Mouse (Mus musculus) left cerebral cortex, postnatal 10 days (tissue): ENCODE data around the gene Fmn2. TPM values are rescaled to one million over a fixed set of nuclear protein-coding genes. Genes with fewer than 3 reads are reported as not detected.

ENCODE experiments used
- DNase-seq, 2 experiments: peaks; one replicate each; pipeline ENCODE4 v3.0.0; 2021 to 2022; ENCODE audit warnings: low spot score in 2 of 2, mixed read lengths in 1 of 2; ENCODE audit errors: extremely low spot score in 1 of 2
- intact Hi-C: fragments of 180-260 bp; cut with DNase I; formaldehyde crosslinking; loops from one replicate; pipeline ENCODE4 v1.15.1; 2025
- total RNA-seq, 2 experiments: library from RNA; stranded (reverse); gene quantifications; 2 replicates each; pipeline ENCODE4 v1.2.3; 2021

Fmn2 gene
- total RNA-seq, 2 experiments from 2014 or later: 54.9 to 55.8 TPM

DNA sequence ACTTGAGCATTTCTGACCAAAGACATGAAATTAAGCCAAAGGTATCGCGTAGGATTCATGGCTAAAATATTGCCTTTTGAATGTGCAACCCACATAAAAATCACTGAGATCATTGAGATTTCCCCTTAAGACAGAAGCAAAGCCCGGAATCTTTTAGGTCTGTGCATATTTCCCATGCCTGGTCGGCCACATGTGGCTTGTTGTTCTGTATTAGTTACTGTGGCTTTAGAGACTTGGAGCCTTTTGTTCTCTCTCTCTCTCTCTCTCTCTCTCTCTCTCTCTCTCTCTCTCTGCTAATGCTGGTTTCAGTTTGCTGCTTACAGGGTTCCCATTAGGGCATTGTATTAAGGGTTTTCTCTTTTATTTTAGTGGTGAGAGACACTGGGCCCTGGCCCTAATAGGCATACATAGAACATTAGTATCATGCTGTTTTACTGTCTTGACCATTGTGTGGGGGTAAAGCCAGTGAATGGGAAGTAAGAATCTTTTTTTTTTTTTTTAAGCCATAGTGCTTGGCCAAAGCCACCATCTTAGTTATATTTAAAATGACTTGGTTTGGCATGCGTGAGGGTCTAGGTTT lies 141.9 kb downstream of the Fmn2 start:
- intact Hi-C loops: no loop called here
- DNase-seq: no peak

DNA sequence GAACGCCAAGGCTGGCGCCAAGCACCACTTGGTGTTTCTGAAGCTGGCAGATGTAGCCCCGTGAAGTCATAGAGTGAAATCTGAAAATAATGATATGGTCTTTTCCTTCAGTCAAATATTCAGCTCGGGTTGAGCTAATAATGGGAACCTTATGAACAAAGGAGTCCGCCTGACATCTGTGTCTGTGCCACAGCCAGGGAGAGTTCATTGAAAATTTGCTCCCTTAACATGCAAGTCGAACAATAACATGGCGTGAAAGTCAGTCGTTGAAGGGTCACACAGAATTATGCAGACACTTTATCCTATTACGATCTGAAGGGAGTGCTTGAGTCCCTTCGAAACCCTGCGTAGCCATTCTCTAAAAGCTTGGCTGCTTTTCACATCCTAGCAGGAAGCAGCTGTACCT lies 147.8 kb downstream of the Fmn2 start:
- DNase-seq: no peak
- intact Hi-C loops: no loop called here

DNA sequence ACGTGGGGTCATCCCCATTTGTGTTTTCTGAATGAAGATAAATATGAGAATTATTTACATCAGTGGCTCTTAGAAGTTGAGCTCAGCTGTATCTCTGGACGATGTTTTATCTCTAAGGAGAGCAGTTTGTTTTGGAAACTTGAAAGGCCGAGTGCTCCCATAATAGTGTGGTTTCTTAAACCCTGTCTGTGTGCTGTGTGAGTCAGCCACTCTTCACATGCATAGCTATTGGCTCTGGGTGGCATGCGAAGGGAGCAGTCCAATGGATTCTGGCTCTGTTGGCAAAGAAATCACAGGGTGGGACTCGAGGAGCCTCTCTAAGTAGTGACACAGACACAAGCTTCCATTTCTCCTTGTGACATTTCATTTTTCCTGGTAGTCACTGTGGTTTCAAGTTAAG lies 152.9 kb downstream of the Fmn2 start:
- DNase-seq: no peak
- intact Hi-C loops: no loop called here

DNA sequence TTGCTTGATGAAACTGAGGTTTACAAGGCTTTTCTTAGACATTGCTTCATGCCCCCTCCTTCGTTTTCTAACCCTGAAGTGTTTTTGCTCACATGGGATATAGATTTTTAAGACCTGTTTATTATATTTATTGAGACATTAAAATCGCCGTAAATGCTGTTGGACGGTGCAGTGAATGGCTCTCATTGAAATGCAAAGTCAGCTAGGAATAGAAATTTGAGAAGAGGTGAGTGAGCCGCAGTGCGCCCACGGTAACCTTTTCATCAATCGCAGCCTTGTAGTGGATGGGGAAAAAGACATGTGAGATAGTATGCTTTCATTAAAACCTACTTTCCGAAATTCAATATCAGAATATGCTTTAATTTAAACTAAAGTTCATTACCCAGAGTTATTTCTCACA lies 153.7 kb downstream of the Fmn2 start:
- DNase-seq: no peak
- intact Hi-C loops: no loop called here

DNA sequence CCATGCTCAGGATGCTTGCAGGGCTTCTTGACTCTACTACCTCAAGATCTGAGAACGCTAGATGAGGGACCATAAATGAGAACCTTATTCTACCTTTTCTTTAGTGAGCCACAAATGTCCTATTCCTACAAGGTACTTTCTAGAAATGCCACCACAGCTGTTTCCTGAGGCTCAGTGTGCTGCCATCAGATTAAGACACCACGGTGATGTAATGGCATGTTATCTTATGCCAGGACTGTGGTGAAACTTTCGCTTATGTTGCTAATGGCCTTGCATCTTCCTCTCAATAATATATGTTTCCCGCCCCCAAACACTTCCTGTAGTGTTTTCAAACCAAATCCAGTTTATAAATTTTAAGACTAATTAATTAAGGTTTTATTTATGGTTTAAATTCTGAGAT lies 154.9 kb downstream of the Fmn2 start:
- intact Hi-C loops: no loop called here

DNA sequence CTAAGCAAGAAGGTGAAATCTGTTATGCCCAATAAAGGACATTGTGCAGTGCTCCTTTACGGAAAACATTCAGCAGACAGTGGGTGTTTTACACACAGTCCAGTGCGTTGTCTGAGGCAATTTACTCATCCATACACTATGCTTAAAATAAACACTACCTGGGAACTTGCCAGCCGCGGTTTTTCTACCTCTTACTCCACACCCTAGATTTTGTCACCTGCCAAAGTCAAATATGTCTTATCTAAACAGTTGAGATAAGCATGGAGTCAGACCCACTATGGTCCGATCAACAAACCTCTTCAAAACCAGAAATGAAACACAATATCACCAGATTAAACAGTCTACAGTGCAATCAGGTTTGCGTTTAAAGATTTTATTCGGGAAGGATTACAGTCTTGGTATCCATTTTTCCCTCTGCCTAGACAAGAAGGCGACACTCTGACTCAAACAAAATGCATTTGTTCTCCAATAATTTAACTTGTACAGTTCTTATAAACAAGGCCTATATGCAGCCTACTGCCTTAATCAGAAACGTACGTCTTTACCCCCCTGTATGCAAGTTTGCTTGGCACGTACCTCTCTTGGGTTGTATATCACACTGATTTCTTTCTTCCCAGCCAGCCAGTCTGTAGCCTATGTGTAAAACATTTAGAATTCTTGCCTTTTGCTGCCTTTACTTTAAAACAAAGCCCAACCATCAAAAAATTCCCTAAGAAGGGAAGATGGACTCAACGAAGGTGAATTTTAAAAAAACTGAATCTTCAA lies 158.0 kb downstream of the Fmn2 start:
- DNase-seq: no peak
- intact Hi-C loops: no loop called here

More for the DNA sequence above, 154.9 kb downstream of the Fmn2 start:
- no peak for DNase-seq

DNA sequence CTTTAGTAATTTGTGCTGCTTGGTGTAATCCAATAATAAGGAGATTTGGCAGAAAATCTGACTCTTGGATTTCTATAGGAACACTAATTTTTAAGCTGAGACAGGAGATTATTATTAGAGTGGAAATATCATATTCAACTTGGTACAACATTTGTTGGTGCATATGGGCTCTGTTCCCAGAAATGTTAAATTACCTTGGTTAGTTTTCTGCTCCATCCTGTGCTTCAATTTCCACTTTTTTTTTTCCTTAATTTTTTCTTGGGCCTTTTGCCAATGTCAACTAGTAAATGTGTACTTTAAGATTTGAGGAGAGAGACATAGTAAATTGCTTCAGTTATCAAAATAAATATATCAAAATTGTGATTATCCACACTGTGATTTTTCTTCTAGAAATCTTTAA lies 163.5 kb downstream of the Fmn2 start:
- intact Hi-C loops: no loop called here
- DNase-seq: no peak

DNA sequence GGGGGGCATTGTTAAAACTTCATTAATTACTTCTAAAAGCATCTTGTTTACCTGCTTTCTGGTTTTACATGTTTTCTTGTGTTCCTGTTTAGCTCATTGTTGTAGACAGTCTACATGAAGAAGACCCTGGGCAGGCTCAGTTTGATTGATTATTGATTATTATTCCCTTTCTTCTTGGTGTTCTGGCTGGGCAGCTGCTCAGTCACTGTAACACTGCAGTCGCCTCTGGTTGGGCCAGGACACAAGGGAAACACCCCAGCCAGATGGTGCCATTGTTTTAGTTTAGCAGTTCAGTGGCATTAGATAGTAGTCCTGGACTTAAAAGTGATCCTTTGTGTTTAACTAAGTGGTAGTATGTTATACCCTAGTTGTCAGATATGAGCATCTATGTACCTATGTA lies 167.5 kb downstream of the Fmn2 start:
- DNase-seq: no peak
- intact Hi-C loops: no loop called here

DNA sequence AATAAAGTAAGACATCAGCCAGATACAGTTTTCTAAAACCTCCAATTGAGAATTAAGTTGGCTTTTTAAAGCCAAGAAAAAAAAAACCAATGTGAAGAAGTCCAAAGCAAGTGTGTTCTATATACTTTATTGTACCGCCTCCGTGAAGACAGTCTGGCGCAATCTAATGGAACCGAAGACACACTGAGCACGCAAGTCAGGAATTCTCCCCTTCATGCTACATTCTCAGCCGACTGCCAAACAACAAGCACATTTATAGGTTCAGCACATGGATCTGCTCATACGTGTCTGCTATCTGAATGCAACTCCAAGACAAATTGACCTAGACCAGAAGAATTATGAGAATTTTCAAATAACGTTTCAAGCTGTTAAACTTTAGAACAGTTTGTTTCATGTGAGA lies 169.2 kb downstream of the Fmn2 start:
- no peak for DNase-seq
- intact Hi-C loops: no loop called here

DNA sequence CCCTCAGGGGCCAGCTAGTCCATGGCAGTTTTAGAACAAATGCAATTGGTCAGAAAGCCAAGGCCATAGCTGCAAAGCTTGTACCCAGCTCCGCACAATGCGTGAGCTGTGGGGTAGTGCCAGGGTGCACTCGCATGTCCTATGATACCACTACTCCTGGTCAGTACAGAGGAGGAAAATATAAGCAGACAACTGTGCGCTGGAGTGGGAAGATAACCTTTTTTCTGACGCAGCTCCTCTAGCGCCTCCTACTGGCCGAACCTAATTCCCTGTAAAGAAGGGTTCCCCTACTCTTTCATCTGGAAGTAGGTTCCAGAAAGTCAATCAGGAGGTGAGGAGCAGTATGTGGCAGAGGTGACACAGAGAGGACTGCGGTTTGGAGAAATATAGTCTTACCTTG lies 173.0 kb downstream of the Fmn2 start:
- no peak for DNase-seq
- intact Hi-C loops: no loop called here

DNA sequence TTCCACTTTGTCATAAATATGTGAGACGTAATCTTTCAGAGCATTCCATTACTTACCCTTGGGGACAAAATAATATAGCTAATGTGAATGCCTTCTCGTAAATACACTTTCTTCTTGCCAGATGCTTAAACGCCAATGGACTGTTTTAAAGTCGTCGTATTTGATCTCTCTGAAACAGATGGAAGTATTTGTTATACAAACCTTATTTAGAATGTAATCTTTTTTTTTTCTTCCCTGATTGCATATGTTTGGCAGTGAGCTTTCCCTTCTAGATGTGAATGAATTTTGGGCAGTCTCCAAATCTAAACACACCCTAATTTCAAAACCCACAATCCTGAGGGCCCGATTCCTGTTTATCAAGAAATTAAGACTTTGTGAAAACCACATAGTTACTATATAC lies 173.7 kb downstream of the Fmn2 start:
- DNase-seq: no peak
- intact Hi-C loops: no loop called here

DNA sequence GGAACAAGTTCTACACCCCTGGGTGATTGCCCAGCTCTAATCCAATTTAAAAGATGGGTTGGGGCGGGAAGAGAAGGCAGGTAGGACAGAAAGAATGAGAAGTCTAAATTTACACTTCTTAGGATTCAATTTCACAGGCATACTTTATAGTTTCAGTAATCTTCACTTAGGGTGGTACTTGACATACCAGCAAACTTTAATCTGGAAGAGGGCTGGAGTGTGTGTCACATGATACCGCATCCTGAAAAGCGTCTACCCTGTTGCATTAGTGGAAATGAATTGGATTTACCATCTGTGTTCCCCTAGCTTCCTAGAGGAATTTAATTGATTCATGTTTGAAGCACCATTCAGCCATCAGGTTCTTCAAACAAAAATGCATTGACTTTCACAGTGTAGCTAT lies 174.6 kb downstream of the Fmn2 start:
- intact Hi-C loops: no loop called here

DNA sequence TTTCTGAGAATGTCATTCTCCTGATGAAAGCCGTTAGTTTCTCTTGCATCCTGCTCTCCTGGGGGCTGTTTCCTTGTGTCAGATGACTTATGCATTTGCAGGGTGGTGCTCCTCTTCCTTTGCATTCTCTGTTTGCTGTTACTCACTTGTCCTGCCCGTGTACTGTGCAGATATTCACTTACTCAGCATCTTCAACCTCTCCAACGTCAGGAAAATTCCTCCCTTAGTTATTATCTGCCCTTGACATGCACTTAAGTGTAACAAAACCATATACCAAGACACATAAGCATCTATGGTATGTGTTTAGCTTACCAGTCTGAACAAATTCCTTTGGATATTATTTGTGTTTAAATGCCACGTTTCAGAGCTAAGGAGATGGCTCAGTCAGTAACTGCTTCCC lies 175.6 kb downstream of the Fmn2 start:
- no peak for DNase-seq
- intact Hi-C loops: no loop called here

More for the DNA sequence above, 174.6 kb downstream of the Fmn2 start:
- DNase-seq: no peak

DNA sequence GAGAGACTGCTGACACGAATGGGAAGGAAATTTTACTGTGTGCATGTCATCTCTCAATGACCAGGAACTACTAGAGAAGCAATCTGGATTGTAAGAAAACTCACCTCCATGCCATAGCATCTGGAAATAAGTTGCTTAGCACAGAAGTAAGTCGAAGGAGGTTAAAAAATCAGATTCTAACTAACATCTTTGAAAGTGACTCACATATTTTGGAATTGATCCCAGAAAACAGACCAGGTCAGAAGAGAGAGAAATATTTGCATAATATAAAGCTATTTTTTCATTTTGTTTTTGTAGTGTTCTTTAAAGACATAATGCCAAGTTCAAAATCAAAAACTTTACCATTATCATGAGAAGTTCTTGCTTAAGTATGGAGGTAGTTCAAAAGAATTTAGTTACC lies 187.7 kb downstream of the Fmn2 start:
- intact Hi-C loops: no loop called here
- no peak for DNase-seq

DNA sequence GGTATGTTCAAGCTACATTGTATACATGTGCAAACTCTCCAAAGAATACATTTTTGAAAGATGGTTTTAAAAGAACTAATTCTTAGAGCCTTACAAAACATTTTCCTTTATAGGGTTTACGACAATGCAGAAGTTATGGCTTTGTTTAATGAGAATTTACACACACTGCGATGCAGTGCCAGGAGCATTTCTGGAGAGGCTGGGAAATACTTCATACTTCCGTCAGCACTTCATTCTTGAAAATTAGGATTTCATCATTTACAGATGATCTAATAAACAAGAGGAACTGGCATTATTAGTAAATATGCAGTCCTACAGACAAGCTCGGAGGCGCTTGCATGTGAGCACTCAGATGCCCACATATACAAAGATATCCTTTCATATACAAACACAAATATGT lies 199.2 kb downstream of the Fmn2 start:
- DNase-seq: no peak
- intact Hi-C loops: no loop called here

DNA sequence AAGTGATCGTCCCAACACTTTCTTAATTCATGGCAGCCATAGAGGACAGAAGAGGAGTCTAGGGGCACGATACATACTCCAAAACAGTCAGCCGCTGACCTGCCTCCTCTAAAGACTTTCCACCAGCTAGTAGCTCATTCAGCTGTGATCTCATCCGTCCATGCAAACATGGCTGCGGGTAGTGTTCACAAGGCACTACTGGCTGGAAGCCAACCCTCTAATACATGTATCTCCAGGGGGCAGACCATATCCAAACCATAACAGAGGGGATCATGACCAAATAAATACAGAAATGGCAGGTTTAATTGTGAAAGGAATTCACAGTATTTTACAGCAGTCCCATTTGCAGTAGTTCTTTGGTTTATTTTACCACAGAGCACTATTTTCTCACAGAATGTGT lies 200.2 kb downstream of the Fmn2 start:
- no peak for DNase-seq
- intact Hi-C loops: no loop called here

DNA sequence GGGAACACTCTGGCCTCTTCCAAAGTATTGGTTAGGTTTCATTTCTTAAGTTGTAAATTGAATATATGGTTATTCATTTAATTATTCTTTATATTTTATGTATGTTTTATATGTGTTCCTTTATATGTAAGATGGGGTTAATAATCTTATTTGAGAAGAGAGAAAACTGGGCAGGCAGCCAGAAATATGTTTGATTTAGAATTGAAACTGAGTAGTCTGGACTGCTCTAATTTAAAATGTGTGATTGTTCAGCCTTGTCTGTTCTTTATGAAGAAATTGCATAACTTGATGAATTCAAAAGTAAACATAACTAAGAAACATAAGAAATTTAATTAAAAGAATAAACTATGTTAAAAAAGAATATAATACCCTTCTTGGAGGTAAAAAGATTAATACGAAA lies 202.3 kb downstream of the Fmn2 start:
- DNase-seq: no peak
- intact Hi-C loops: no loop called here

DNA sequence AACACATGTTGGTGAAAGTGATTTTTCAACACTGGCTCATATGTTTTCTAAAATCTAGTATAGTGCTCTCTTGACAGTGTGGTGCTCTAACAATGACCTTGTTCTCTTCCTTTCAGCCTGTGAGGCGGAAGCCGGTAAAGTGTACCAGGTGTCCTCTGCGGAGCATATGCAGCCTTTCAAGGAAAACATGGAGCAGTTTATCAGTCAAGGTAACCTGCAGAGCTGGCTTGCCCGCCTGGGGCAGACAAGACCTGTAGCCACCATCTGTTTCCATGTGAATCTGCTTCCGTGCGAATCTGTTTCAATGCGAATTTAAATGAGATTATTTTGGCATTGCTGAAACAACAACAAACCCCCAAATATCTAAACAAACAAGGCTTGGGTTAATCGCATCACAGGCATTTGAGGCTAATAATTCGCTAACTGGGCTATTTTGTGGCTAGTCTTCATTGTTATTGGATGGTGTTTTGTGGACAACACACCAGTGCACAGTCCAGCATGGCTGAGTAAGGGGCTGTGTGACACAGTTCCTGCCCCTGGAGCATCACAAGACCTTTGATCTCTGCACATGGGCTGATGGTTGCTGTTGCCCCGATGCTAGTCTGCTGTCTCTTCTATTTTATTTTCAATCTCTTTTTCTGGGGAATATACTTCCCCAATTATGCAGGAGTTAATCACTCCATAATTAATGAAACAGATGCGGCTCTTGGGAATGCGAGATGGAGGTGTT lies 218.3 kb downstream of the Fmn2 start:
- DNase-seq: no peak
- intact Hi-C loops: no loop called here

DNA sequence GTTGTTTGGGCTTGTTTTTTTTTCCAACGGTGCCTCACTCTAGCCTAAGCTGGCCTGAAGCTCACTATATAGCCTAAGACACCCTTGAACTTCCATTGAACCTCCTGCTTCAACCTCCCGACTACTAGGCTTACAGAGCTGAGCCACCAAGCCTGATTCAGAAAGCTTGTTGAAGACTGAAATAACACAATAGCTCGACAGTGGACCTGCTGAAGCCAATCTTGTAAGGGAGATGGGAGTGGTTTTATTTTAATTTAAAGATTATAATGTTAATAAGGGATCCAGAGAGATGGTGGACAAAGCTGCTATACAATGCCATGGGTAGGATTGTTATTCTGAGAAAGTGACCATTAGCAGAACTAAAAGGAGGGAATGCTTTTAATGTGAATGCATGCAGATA lies 227.1 kb downstream of the Fmn2 start:
- intact Hi-C loops: no loop called here
- no peak for DNase-seq

DNA sequence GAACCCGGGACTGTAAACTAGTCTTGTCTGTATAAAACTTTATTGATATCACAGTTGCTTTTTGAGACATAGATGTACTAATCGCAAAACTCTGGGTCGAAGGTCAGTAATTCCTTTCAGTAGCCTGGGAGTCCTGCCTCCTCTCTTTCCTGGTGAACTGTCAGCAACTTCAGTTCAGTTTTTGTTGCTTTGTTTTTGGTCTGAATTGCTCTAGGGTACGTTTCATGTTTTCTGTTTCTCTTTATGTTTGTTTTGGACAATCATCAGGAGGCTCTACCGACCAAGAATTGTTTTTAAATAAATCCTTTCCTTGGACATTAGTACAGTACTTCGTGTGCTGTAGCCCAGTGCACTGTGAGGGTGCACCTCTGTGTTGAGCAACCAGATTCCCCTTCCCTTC lies 231.1 kb downstream of the Fmn2 start:
- intact Hi-C loops: no loop called here
- no peak for DNase-seq
